Mouse (Mus musculus): Measurements from ENCODE around the gene Lrmda.

- TF ChIP-seq CTCF (IDR thresholded peaks at IDR 0.05; ENCODE audit: extremely low read depth, insufficient read depth, low read length) (no peak), POLR2A (IDR thresholded peaks at IDR 0.05; ENCODE audit: extremely low read depth, insufficient read depth, low read length) (no peak)
Measured at GRCm38 (mm10) chr14:22353626-22354025, 334.1 kb downstream of the Lrmda start.
